Mouse (Mus musculus) stomach, embryonic 16.5 days (tissue): ENCODE measurements around the gene Hoxb2. TPM values are rescaled to one million over a fixed set of nuclear protein-coding genes. Genes with fewer than 3 reads are reported as not detected.
A peak's percentile ranks its signal among the peaks of the same experiment; 100 is the strongest.

ENCODE experiments used
- ATAC-seq: fragments of 200-750 bp; cut with Nextera tagmentation; 2 replicates; pipeline ENCODE4 v1.8.0; 2017; ENCODE audit warnings: moderate number of reproducible peaks, moderate TSS enrichment; ENCODE audit not compliant: insufficient read depth, low FRiP score
- H3K27ac ChIP-seq: fragments of 300-500 bp; sonication (generic); 2 replicates; pipeline ENCODE4 v1.5.1; 2014; ENCODE audit warnings: low read length
- H3K27me3 ChIP-seq: fragments of 300-500 bp; sonication (generic); 2 replicates; pipeline ENCODE4 v1.6.1; 2014; ENCODE audit warnings: low read length, control low read depth, mixed read lengths; ENCODE audit not compliant: control insufficient read depth, insufficient read depth
- H3K36me3 ChIP-seq: fragments of 300-500 bp; sonication (generic); 2 replicates; pipeline ENCODE4 v1.6.1; 2014; ENCODE audit warnings: low read length; ENCODE audit not compliant: control insufficient read depth, insufficient read depth
- H3K4me1 ChIP-seq: fragments of 300-500 bp; sonication (generic); 2 replicates; pipeline ENCODE4 v1.6.1; 2014; ENCODE audit warnings: low read length, control low read depth, mixed read lengths; ENCODE audit not compliant: control insufficient read depth, insufficient read depth
- H3K4me2 ChIP-seq: fragments of 300-500 bp; sonication (generic); 2 replicates; pipeline ENCODE4 v1.6.1; 2014; ENCODE audit warnings: low read depth, low read length, mixed read lengths
- H3K4me3 ChIP-seq: fragments of 300-500 bp; sonication (generic); replicated peaks from 2 replicates; pipeline ENCODE4 v1.5.1; 2014; ENCODE audit warnings: mild to moderate bottlenecking, low read length
- H3K9ac ChIP-seq: fragments of 300-500 bp; sonication (generic); 2 replicates; pipeline ENCODE4 v1.6.1; 2014; ENCODE audit warnings: low read length
- H3K9me3 ChIP-seq: fragments of 300-500 bp; sonication (generic); replicated peaks from 2 replicates; pipeline ENCODE4 v1.6.1; 2016; ENCODE audit warnings: low read length, control low read depth; ENCODE audit not compliant: control insufficient read depth
- WGBS: fragments of 180-500 bp; shearing (Covaris S2); extraction: QIAGEN DNeasy Blood & Tissue Kit; methylation state at CpG from one replicate; pipeline ENCODE4 v1.1.7; 2014; 5-methylcytosine and 5-hydroxymethylcytosine counted together
- polyA plus RNA-seq: library from polyadenylated mRNA; unstranded; fragments of >200 nt; fragmentation: Nextera tagmentation; extraction: Ambion mirVana; gene quantifications from 2 replicates; pipeline ENCODE4 v1.2.1, GENCODE M21; 2015

The Hoxb2 gene
- polyA plus RNA-seq, 1 experiment from 2014 or later, result 11.5 TPM

GRCm38 (mm10) chr11:96366092-96367041 lies 16.0 kb downstream of the Hoxb2 start:
- peak overlapping the region; percentile 9; the same call in 1 of the 2 replicates for H3K9ac ChIP-seq
- ATAC-seq, result peak; percentile 44; the same call in 1 of the 2 replicates

GRCm38 (mm10) chr11:96367141-96367540 lies 16.8 kb downstream of the Hoxb2 start:
- Histone ChIP-seq H3K9me3 (no peaks in the 10 kb centered on the region), H3K4me3 (no peak overlapping the region), H3K27me3 (peaks cover 28% of the 10 kb centered on the region; the same call in 1 of the 2 replicates), H3K4me1 (0 out of 2 replicates have a peak, but pooled peaks cover 5% of the 10 kb centered on the region), H3K27ac (no peak overlapping the region), H3K4me2 (0 out of 2 replicates have a peak overlapping the region, but pooled peaks have one; percentile 10), H3K36me3 (no peaks in the 10 kb centered on the region), H3K9ac (no peak overlapping the region)
- no peak for ATAC-seq
- 62% methylated on average over 6 of the region's 6 CpGs for WGBS

More at GRCm38 (mm10) chr11:96366092-96367041, 16.0 kb downstream of the Hoxb2 start:
- H3K4me1 ChIP-seq, result 0 out of 2 replicates have a peak, but pooled peaks cover 5% of the 10 kb centered on the region
- WGBS, result 12% methylated on average over 47 of the region's 47 CpGs
- no peak overlapping the region for H3K27ac ChIP-seq
- no peaks in the 10 kb centered on the region for H3K36me3 ChIP-seq
- no peaks in the 10 kb centered on the region for H3K9me3 ChIP-seq
- H3K4me2 ChIP-seq, result peak overlapping the region; percentile 10
- peak overlapping the region; percentile 22 for H3K4me3 ChIP-seq
- H3K27me3 ChIP-seq, result peaks cover 28% of the 10 kb centered on the region; the same call in 1 of the 2 replicates

- no peak overlapping the region for H3K4me3 ChIP-seq
- no peaks in the 10 kb centered on the region for H3K9me3 ChIP-seq
- peaks cover 22% of the 10 kb centered on the region; the same call in 1 of the 2 replicates for H3K27me3 ChIP-seq
- ATAC-seq, result no peak
- H3K36me3 ChIP-seq, result no peaks in the 10 kb centered on the region
- no peak overlapping the region for H3K9ac ChIP-seq
- no peak overlapping the region for H3K4me2 ChIP-seq
- 45% methylated on average over 5 of the region's 5 CpGs for WGBS
- no peak overlapping the region for H3K27ac ChIP-seq
- H3K4me1 ChIP-seq, result peaks cover 10% of the 10 kb centered on the region
These were observed 18.4 kb downstream of the Hoxb2 start for GRCm38 (mm10) chr11:96368686-96369085.

- H3K9ac ChIP-seq, result no peak overlapping the region
- no peak overlapping the region for H3K4me2 ChIP-seq
- H3K4me1 ChIP-seq, result peaks cover 10% of the 10 kb centered on the region
- no peaks in the 10 kb centered on the region for H3K9me3 ChIP-seq
- WGBS, result 51% methylated on average over 7 of the region's 7 CpGs
- no peak overlapping the region for H3K27ac ChIP-seq
- ATAC-seq, result no peak
- peaks cover 23% of the 10 kb centered on the region; the same call in 1 of the 2 replicates for H3K27me3 ChIP-seq
- no peaks in the 10 kb centered on the region for H3K36me3 ChIP-seq
- no peak overlapping the region for H3K4me3 ChIP-seq
These were observed 18.8 kb downstream of the Hoxb2 start for GRCm38 (mm10) chr11:96369140-96369539.

- ATAC-seq, result no peak
- Histone ChIP-seq H3K36me3 (no peaks in the 10 kb centered on the region), H3K9me3 (no peaks in the 10 kb centered on the region), H3K27me3 (peaks cover 18% of the 10 kb centered on the region; the same call in 1 of the 2 replicates), H3K4me3 (no peak overlapping the region), H3K9ac (no peak overlapping the region), H3K27ac (no peak overlapping the region), H3K4me1 (peaks cover 5% of the 10 kb centered on the region), H3K4me2 (no peak overlapping the region)
- WGBS, result 53% methylated on average over 3 of the region's 3 CpGs
These were observed 21.4 kb downstream of the Hoxb2 start for GRCm38 (mm10) chr11:96371726-96372125.

GRCm38 (mm10) chr11:96372519-96372918 lies 22.2 kb downstream of the Hoxb2 start:
- 15% methylated on average over 3 of the region's 3 CpGs for WGBS
- H3K9me3 ChIP-seq, result no peaks in the 10 kb centered on the region
- H3K27ac ChIP-seq, result no peak overlapping the region
- H3K9ac ChIP-seq, result no peak overlapping the region
- peaks cover 18% of the 10 kb centered on the region; the same call in 1 of the 2 replicates for H3K27me3 ChIP-seq
- no peak for ATAC-seq
- no peaks in the 10 kb centered on the region for H3K36me3 ChIP-seq
- H3K4me3 ChIP-seq, result no peak overlapping the region
- H3K4me2 ChIP-seq, result no peak overlapping the region
- H3K4me1 ChIP-seq, result peaks cover 5% of the 10 kb centered on the region

- 0 out of 2 replicates have a peak, but pooled peaks cover 4% of the 10 kb centered on the region for H3K27me3 ChIP-seq
- no peak overlapping the region for H3K4me3 ChIP-seq
- no peak overlapping the region for H3K9ac ChIP-seq
- no peak overlapping the region for H3K27ac ChIP-seq
- 50% methylated on average over 7 of the region's 7 CpGs for WGBS
- H3K36me3 ChIP-seq, result no peaks in the 10 kb centered on the region
- H3K4me2 ChIP-seq, result no peak overlapping the region
- no peak for ATAC-seq
- H3K9me3 ChIP-seq, result no peaks in the 10 kb centered on the region
- peaks cover 5% of the 10 kb centered on the region for H3K4me1 ChIP-seq
These were observed 24.5 kb downstream of the Hoxb2 start for GRCm38 (mm10) chr11:96374810-96375209.

- no peak overlapping the region for H3K27ac ChIP-seq
- no peaks in the 10 kb centered on the region for H3K36me3 ChIP-seq
- 0 out of 2 replicates have a peak, but pooled peaks cover 10% of the 10 kb centered on the region for H3K4me1 ChIP-seq
- H3K9me3 ChIP-seq, result no peaks in the 10 kb centered on the region
- WGBS, result 51% methylated on average over 5 of the region's 5 CpGs
- H3K27me3 ChIP-seq, result no peaks in the 10 kb centered on the region
- no peak overlapping the region for H3K9ac ChIP-seq
- no peak overlapping the region for H3K4me3 ChIP-seq
- no peak overlapping the region for H3K4me2 ChIP-seq
- peak; percentile 33; the same call in 1 of the 2 replicates for ATAC-seq
These were observed 33.1 kb downstream of the Hoxb2 start for GRCm38 (mm10) chr11:96383381-96383780.

GRCm38 (mm10) chr11:96387635-96388034 lies 37.3 kb downstream of the Hoxb2 start:
- H3K9me3 ChIP-seq, result no peaks in the 10 kb centered on the region
- H3K4me2 ChIP-seq, result no peak overlapping the region
- H3K27me3 ChIP-seq, result no peaks in the 10 kb centered on the region
- H3K27ac ChIP-seq, result no peak overlapping the region
- H3K4me1 ChIP-seq, result 0 out of 2 replicates have a peak, but pooled peaks cover 7% of the 10 kb centered on the region
- 73% methylated on average over 2 of the region's 2 CpGs for WGBS
- H3K36me3 ChIP-seq, result no peaks in the 10 kb centered on the region
- no peak for ATAC-seq
- H3K4me3 ChIP-seq, result no peak overlapping the region
- H3K9ac ChIP-seq, result no peak overlapping the region
